Mouse (Mus musculus) stomach, postnatal 0 days (tissue): ENCODE measurements around the gene Fubp3. TPM values are rescaled to one million over a fixed set of nuclear protein-coding genes. Genes with fewer than 3 reads are reported as not detected.
"Not testable (repeated sequence)": the region's sequence is repeated elsewhere in the genome, so short reads cannot be mapped to it uniquely, and the experiment has no call there.

ENCODE experiments used
- ATAC-seq: fragments of 200-750 bp; cut with Nextera tagmentation; 2 replicates; pipeline ENCODE4 v1.8.0; 2017; ENCODE audit not compliant: low FRiP score, low TSS enrichment
- DNase-seq: peaks from one replicate; pipeline ENCODE4 v3.0.0-alpha.2; 2016; ENCODE audit warnings: low spot score
- H3K27ac ChIP-seq: fragments of 300-500 bp; sonication (generic); replicated peaks from 2 replicates; pipeline ENCODE4 v1.5.1; 2014; ENCODE audit warnings: mild to moderate bottlenecking, control low read depth
- H3K27me3 ChIP-seq: fragments of 300-500 bp; sonication (generic); 2 replicates; pipeline ENCODE4 v1.6.1; 2014; ENCODE audit warnings: low read length; ENCODE audit not compliant: control insufficient read depth, insufficient read depth
- H3K36me3 ChIP-seq: fragments of 300-500 bp; sonication (generic); 2 replicates; pipeline ENCODE4 v1.6.1; 2014; ENCODE audit warnings: low read length, mixed read lengths; ENCODE audit not compliant: control insufficient read depth, insufficient read depth
- H3K4me1 ChIP-seq: fragments of 300-500 bp; sonication (generic); replicated peaks from 2 replicates; pipeline ENCODE4 v1.6.1; 2014; ENCODE audit warnings: antibody characterized with exemption; ENCODE audit not compliant: control insufficient read depth, insufficient read depth
- H3K4me2 ChIP-seq: fragments of 300-500 bp; sonication (generic); replicated peaks from 2 replicates; pipeline ENCODE4 v1.6.1; 2014; ENCODE audit warnings: low read depth, mild to moderate bottlenecking, control low read depth, moderate library complexity
- H3K4me3 ChIP-seq: fragments of 300-500 bp; sonication (generic); 2 replicates; pipeline ENCODE4 v1.5.1; 2014; ENCODE audit warnings: low read depth, low read length, control low read depth
- H3K9ac ChIP-seq: fragments of 300-500 bp; sonication (generic); 2 replicates; pipeline ENCODE4 v1.6.1; 2014; ENCODE audit warnings: mild to moderate bottlenecking, low read length, control low read depth, mixed read lengths
- H3K9me3 ChIP-seq: fragments of 300-500 bp; sonication (generic); 2 replicates; pipeline ENCODE4 v1.6.1; 2016; ENCODE audit warnings: low read length; ENCODE audit not compliant: control insufficient read depth
- CTCF ChIP-seq: IDR thresholded peaks from 2 replicates; pipeline ENCODE4 v1.5.1; 2016; ENCODE audit warnings: antibody characterized with exemption, low read depth, mild to moderate bottlenecking, moderate library complexity
- EP300 ChIP-seq: optimal IDR thresholded peaks from 2 replicates; pipeline ENCODE3; 2016; ENCODE audit warnings: antibody characterized with exemption
- WGBS: fragments of 180-500 bp; shearing (Covaris S2); extraction: QIAGEN DNeasy Blood & Tissue Kit; methylation state at CpG from one replicate; pipeline ENCODE4 v1.1.7; 2014; 5-methylcytosine and 5-hydroxymethylcytosine counted together
- polyA plus RNA-seq: library from polyadenylated mRNA; unstranded; fragments of >200 nt; fragmentation: Nextera tagmentation; extraction: Ambion mirVana; gene quantifications from 2 replicates; pipeline ENCODE4 v1.2.1, GENCODE M21; 2015

Gene Fubp3
- polyA plus RNA-seq, 1 experiment from 2014 or later, result 50.2 TPM

GRCm38 (mm10) chr2:31541581-31541980 lies 30.9 kb upstream of the Fubp3 start:
- 52% methylated on average over 5 of the region's 5 CpGs for WGBS
- Histone ChIP-seq H3K36me3 (no peaks in the 10 kb centered on the region), H3K27me3 (no peaks in the 10 kb centered on the region), H3K4me1 (no peaks in the 10 kb centered on the region), H3K9me3 (no peaks in the 10 kb centered on the region), H3K27ac (peak overlapping the region; percentile 42), H3K4me2 (no peak overlapping the region), H3K9ac (no peak overlapping the region), H3K4me3 (no peak overlapping the region)
- DNase-seq (peak; percentile 35), ATAC-seq (peak; percentile 92)
- TF ChIP-seq CTCF (no peak), EP300 (no peak)

GRCm38 (mm10) chr2:31547726-31548125 lies 24.7 kb upstream of the Fubp3 start:
- no peak overlapping the region for H3K4me3 ChIP-seq
- no peak overlapping the region for H3K4me2 ChIP-seq
- no peaks in the 10 kb centered on the region for H3K36me3 ChIP-seq
- no peak overlapping the region for H3K9ac ChIP-seq
- H3K4me1 ChIP-seq, result no peaks in the 10 kb centered on the region
- no peak for DNase-seq
- no peak for ATAC-seq
- H3K27me3 ChIP-seq, result no peaks in the 10 kb centered on the region
- no peak for TF ChIP-seq CTCF
- no peak for TF ChIP-seq EP300
- H3K27ac ChIP-seq, result no peak overlapping the region
- WGBS, result 43% methylated on average over 11 of the region's 11 CpGs
- no peaks in the 10 kb centered on the region for H3K9me3 ChIP-seq

- TF ChIP-seq EP300, result no peak
- TF ChIP-seq CTCF, result no peak
- H3K4me1 ChIP-seq, result no peaks in the 10 kb centered on the region
- DNase-seq (no peak), ATAC-seq (no peak)
- WGBS, result 70% methylated on average over 3 of the region's 3 CpGs
- no peak overlapping the region for H3K9ac ChIP-seq
- no peaks in the 10 kb centered on the region for H3K9me3 ChIP-seq
- no peak overlapping the region for H3K4me3 ChIP-seq
- H3K27ac ChIP-seq, result no peak overlapping the region
- H3K36me3 ChIP-seq, result no peaks in the 10 kb centered on the region
- H3K27me3 ChIP-seq, result no peaks in the 10 kb centered on the region
- H3K4me2 ChIP-seq, result no peak overlapping the region
These were observed 21.9 kb upstream of the Fubp3 start for GRCm38 (mm10) chr2:31550503-31550902.

GRCm38 (mm10) chr2:31551351-31551750 lies 21.1 kb upstream of the Fubp3 start:
- not testable (repeated sequence) for H3K9me3 ChIP-seq, H3K4me1 ChIP-seq, H3K9ac ChIP-seq, H3K36me3 ChIP-seq, H3K4me3 ChIP-seq, H3K4me2 ChIP-seq, DNase-seq, H3K27me3 ChIP-seq, ATAC-seq, H3K27ac ChIP-seq
- WGBS, result 86% methylated on average over 1 of the region's 3 CpGs

- Histone ChIP-seq H3K4me2 (no peak overlapping the region), H3K27me3 (no peaks in the 10 kb centered on the region), H3K4me1 (no peaks in the 10 kb centered on the region), H3K4me3 (no peak overlapping the region), H3K9me3 (no peaks in the 10 kb centered on the region), H3K36me3 (no peaks in the 10 kb centered on the region), H3K9ac (no peak overlapping the region), H3K27ac (no peak overlapping the region)
- no peak for ATAC-seq
- TF ChIP-seq CTCF (no peak), EP300 (no peak)
- WGBS, result 88% methylated on average over 10 of the region's 10 CpGs
- no peak for DNase-seq
These were observed 20.5 kb upstream of the Fubp3 start for GRCm38 (mm10) chr2:31551971-31552370.

- TF ChIP-seq CTCF, result peak; percentile 45
- TF ChIP-seq EP300, result no peak
- 74% methylated on average over 5 of the region's 5 CpGs for WGBS
- no peak overlapping the region for H3K9ac ChIP-seq
- H3K27me3 ChIP-seq, result no peaks in the 10 kb centered on the region
- H3K9me3 ChIP-seq, result no peaks in the 10 kb centered on the region
- DNase-seq (no peak), ATAC-seq (no peak)
- H3K36me3 ChIP-seq, result no peaks in the 10 kb centered on the region
- H3K4me2 ChIP-seq, result no peak overlapping the region
- H3K4me1 ChIP-seq, result no peaks in the 10 kb centered on the region
- no peak overlapping the region for H3K27ac ChIP-seq
- H3K4me3 ChIP-seq, result no peak overlapping the region
These were observed 17.8 kb upstream of the Fubp3 start for GRCm38 (mm10) chr2:31554619-31555018.
